Mouse (Mus musculus): Measurements from ENCODE around the gene Trmt2a. TPM values are rescaled to one million over a fixed set of nuclear protein-coding genes. Genes with fewer than 3 reads are reported as not detected.
A peak's percentile ranks its signal among the peaks of the same experiment; 100 is the strongest.
"Not testable (repeated sequence)": the region's sequence is repeated elsewhere in the genome, so short reads cannot be mapped to it uniquely, and the experiment has no call there.

The Trmt2a gene
- polyA plus RNA-seq, 1 experiment from 2014 or later, result 118 TPM

- Histone ChIP-seq H3K36me3 (replicated peaks) (peaks cover 85% of the 10 kb centered on the region), H3K27me3 (no peaks in the 10 kb centered on the region), H3K9me3 (no peaks in the 10 kb centered on the region), H3K27ac (no peak overlapping the region), H3K9ac (no peak overlapping the region), H3K4me2 (no peak overlapping the region), H3K4me3 (replicated peaks) (no peak overlapping the region), H3K4me1 (peaks cover 26% of the 10 kb centered on the region)
- ATAC-seq (ENCODE audit: low FRiP score), result no peak
- WGBS, result 89% methylated on average over 1 of the region's 1 CpGs
Observed at GRCm38 (mm10) chr16:18253866-18254265, 5.4 kb downstream of the Trmt2a start.

GRCm38 (mm10) chr16:18258221-18258620 is 9.7 kb downstream of the Trmt2a start, which contains the start of gene Gm49776:
Gm49776 (minus strand) TSS chr16:18258321.
- WGBS, result 90% methylated on average over 2 of the region's 2 CpGs
- Histone ChIP-seq H3K4me3 (replicated peaks) (no peak within 1 kb of the TSS), H3K9me3 (no peaks in the 10 kb centered on the region), H3K27me3 (no peaks in the 10 kb centered on the region), H3K36me3 (replicated peaks) (peaks cover 94% of the 10 kb centered on the region), H3K27ac (no peak within 1 kb of the TSS), H3K4me1 (no peaks in the 10 kb centered on the region), H3K9ac (no peak within 1 kb of the TSS), H3K4me2 (no peak within 1 kb of the TSS)
- no peak for ATAC-seq (ENCODE audit: low FRiP score)

GRCm38 (mm10) chr16:18265024-18265423 is 16.5 kb downstream of the Trmt2a start:
- Histone ChIP-seq H3K27ac (no peak overlapping the region), H3K4me3 (replicated peaks) (no peak overlapping the region), H3K9ac (no peak overlapping the region), H3K4me1 (no peaks in the 10 kb centered on the region), H3K9me3 (no peaks in the 10 kb centered on the region), H3K4me2 (no peak overlapping the region), H3K36me3 (replicated peaks) (peaks cover 91% of the 10 kb centered on the region), H3K27me3 (no peaks in the 10 kb centered on the region)
- 76% methylated on average over 2 of the region's 2 CpGs for WGBS
- ATAC-seq (ENCODE audit: low FRiP score), result no peak

- Histone ChIP-seq H3K4me3 (replicated peaks) (no peak overlapping the region), H3K27me3 (no peaks in the 10 kb centered on the region), H3K4me2 (no peak overlapping the region), H3K4me1 (no peaks in the 10 kb centered on the region), H3K9ac (no peak overlapping the region), H3K36me3 (replicated peaks) (peaks cover 93% of the 10 kb centered on the region), H3K27ac (no peak overlapping the region), H3K9me3 (no peaks in the 10 kb centered on the region)
- 92% methylated on average over 5 of the region's 5 CpGs for WGBS
- ATAC-seq (ENCODE audit: low FRiP score), result 0 out of 2 replicates have a peak, but pooled peaks have one; percentile 17
Observed at GRCm38 (mm10) chr16:18268182-18268581, 19.7 kb downstream of the Trmt2a start.

- Histone ChIP-seq H3K4me2 (no peak overlapping the region), H3K36me3 (replicated peaks) (peaks cover 93% of the 10 kb centered on the region), H3K27me3 (no peaks in the 10 kb centered on the region), H3K9ac (no peak overlapping the region), H3K4me1 (no peaks in the 10 kb centered on the region), H3K9me3 (no peaks in the 10 kb centered on the region), H3K27ac (no peak overlapping the region), H3K4me3 (replicated peaks) (no peak overlapping the region)
- WGBS, result 70% methylated on average over 2 of the region's 2 CpGs
- no peak for ATAC-seq (ENCODE audit: low FRiP score)
Observed at GRCm38 (mm10) chr16:18275166-18275565, 26.7 kb downstream of the Trmt2a start.

GRCm38 (mm10) chr16:18288166-18288565 is 39.7 kb downstream of the Trmt2a start:
- Histone ChIP-seq H3K36me3 (replicated peaks) (peaks cover 40% of the 10 kb centered on the region), H3K9me3 (no peaks in the 10 kb centered on the region), H3K9ac (peak overlapping the region; percentile 97), H3K4me2 (peak overlapping the region; percentile 72), H3K4me3 (replicated peaks) (peak overlapping the region; percentile 88), H3K27ac (peak overlapping the region; percentile 90; the same call in 1 of the 2 replicates), H3K4me1 (peaks cover 31% of the 10 kb centered on the region), H3K27me3 (no peaks in the 10 kb centered on the region)
- ATAC-seq (ENCODE audit: low FRiP score), result no peak
- whole genome bisulfite sequencing, result 2% methylated on average over 4 of the region's 4 CpGs

GRCm38 (mm10) chr16:18288581-18289061 is 40.1 kb downstream of the Trmt2a start:
- H3K27me3 ChIP-seq, result no peaks in the 10 kb centered on the region
- H3K36me3 ChIP-seq (replicated peaks), result peaks cover 35% of the 10 kb centered on the region
- H3K27ac ChIP-seq, result peak overlapping the region; percentile 90
- ATAC-seq (ENCODE audit: low FRiP score), result peak; percentile 74
- H3K9me3 ChIP-seq, result no peaks in the 10 kb centered on the region
- peaks cover 31% of the 10 kb centered on the region for H3K4me1 ChIP-seq
- under 1% methylated on average over 30 of the region's 31 CpGs for WGBS
- H3K4me3 ChIP-seq (replicated peaks), result peak overlapping the region; percentile 88
- peak overlapping the region; percentile 97 for H3K9ac ChIP-seq
- peak overlapping the region; percentile 72 for H3K4me2 ChIP-seq

- H3K9me3 ChIP-seq, result no peaks in the 10 kb centered on the region
- H3K4me3 ChIP-seq (replicated peaks), result peak within 1 kb of the TSS; percentile 88
- H3K9ac ChIP-seq, result peak within 1 kb of the TSS; percentile 97
- peak within 1 kb of the TSS; percentile 72 for H3K4me2 ChIP-seq
- WGBS, result under 1% methylated on average over 57 of the region's 71 CpGs
- ATAC-seq (ENCODE audit: low FRiP score), result peak; percentile 100
- peaks cover 31% of the 10 kb centered on the region for H3K4me1 ChIP-seq
- H3K36me3 ChIP-seq (replicated peaks), result peaks cover 30% of the 10 kb centered on the region
- peak within 1 kb of the TSS; percentile 90 for H3K27ac ChIP-seq
- H3K27me3 ChIP-seq, result no peaks in the 10 kb centered on the region
Observed at GRCm38 (mm10) chr16:18289067-18289588, 40.6 kb downstream of the Trmt2a start, which contains the start of gene Dgcr8. Dgcr8 (minus strand) TSS chr16:18289246.

GRCm38 (mm10) chr16:18289614-18290013 is 41.1 kb downstream of the Trmt2a start:
- Histone ChIP-seq H3K36me3 (replicated peaks) (peaks cover 26% of the 10 kb centered on the region), H3K27ac (peak overlapping the region; percentile 46; the same call in 1 of the 2 replicates), H3K4me2 (peak overlapping the region; percentile 72), H3K4me3 (replicated peaks) (peak overlapping the region; percentile 88), H3K4me1 (peaks cover 31% of the 10 kb centered on the region)
- not testable (repeated sequence) for ATAC-seq (ENCODE audit: low FRiP score); H3K9me3 ChIP-seq; H3K9ac ChIP-seq; H3K27me3 ChIP-seq
- 3% methylated on average over 10 of the region's 10 CpGs for WGBS

MicroRNAs encoded within 50 kb of the gene (microRNA counts, 519-probe panel; counts per million panel counts)
- microRNA mmu-miR-1306, result not detected

Small RNAs within 50 kb of the gene (microRNA-seq; reads per million reads assigned to microRNA genes)
- 2.2 reads per million for gene Gm24572
- gene Mir1306, result 449 reads per million, percentile 67 among the genes with 10 or more reads in this experiment

Other genes with a start within 250 kb of the Trmt2a start
- 149 and 150 TPM in 2 replicates for gene Dgcr6, start 195.8 kb upstream of the Trmt2a start, polyA plus RNA-seq (2016; fragmentation: Nextera tagmentation; extraction: Ambion mirVana)
- 5.9 and 7.7 TPM in 2 replicates for gene Prodh, start 158.5 kb upstream of the Trmt2a start, polyA plus RNA-seq (2016; fragmentation: Nextera tagmentation; extraction: Ambion mirVana)
- gene Rtn4r, start 121.0 kb upstream of the Trmt2a start, polyA plus RNA-seq (2016; fragmentation: Nextera tagmentation; extraction: Ambion mirVana), result 5.4 and 6.2 TPM in 2 replicates
- gene Ccdc188, start 30.8 kb upstream of the Trmt2a start, polyA plus RNA-seq (2016; fragmentation: Nextera tagmentation; extraction: Ambion mirVana), result not detected in 2 replicates
- 15.7 and 16.9 TPM in 2 replicates for gene Zdhhc8, start 13.5 kb upstream of the Trmt2a start, polyA plus RNA-seq (2016; fragmentation: Nextera tagmentation; extraction: Ambion mirVana)
- gene Ranbp1, start 53 bp downstream of the Trmt2a start, polyA plus RNA-seq (2016; fragmentation: Nextera tagmentation; extraction: Ambion mirVana), result 983 and 1,008 TPM in 2 replicates
- 3.4 TPM in 1 of 2 replicates, not detected in the other for gene Gm49776, start 9.6 kb downstream of the Trmt2a start, polyA plus RNA-seq (2016; fragmentation: Nextera tagmentation; extraction: Ambion mirVana)
- 40.8 and 44.2 TPM in 2 replicates for gene Dgcr8, start 40.6 kb downstream of the Trmt2a start, polyA plus RNA-seq (2016; fragmentation: Nextera tagmentation; extraction: Ambion mirVana)
- gene Tango2, start 99.4 kb downstream of the Trmt2a start, polyA plus RNA-seq (2016; fragmentation: Nextera tagmentation; extraction: Ambion mirVana), result 40.7 and 41.5 TPM in 2 replicates
- gene Arvcf, start 99.5 kb downstream of the Trmt2a start, polyA plus RNA-seq (2016; fragmentation: Nextera tagmentation; extraction: Ambion mirVana), result 115 and 126 TPM in 2 replicates
- gene Txnrd2, start 177.7 kb downstream of the Trmt2a start, polyA plus RNA-seq (2016; fragmentation: Nextera tagmentation; extraction: Ambion mirVana), result 23.3 and 23.7 TPM in 2 replicates
- gene Comt, start 178.2 kb downstream of the Trmt2a start, polyA plus RNA-seq (2016; fragmentation: Nextera tagmentation; extraction: Ambion mirVana), result 53.5 and 54.2 TPM in 2 replicates